In the genomic region with DNA sequence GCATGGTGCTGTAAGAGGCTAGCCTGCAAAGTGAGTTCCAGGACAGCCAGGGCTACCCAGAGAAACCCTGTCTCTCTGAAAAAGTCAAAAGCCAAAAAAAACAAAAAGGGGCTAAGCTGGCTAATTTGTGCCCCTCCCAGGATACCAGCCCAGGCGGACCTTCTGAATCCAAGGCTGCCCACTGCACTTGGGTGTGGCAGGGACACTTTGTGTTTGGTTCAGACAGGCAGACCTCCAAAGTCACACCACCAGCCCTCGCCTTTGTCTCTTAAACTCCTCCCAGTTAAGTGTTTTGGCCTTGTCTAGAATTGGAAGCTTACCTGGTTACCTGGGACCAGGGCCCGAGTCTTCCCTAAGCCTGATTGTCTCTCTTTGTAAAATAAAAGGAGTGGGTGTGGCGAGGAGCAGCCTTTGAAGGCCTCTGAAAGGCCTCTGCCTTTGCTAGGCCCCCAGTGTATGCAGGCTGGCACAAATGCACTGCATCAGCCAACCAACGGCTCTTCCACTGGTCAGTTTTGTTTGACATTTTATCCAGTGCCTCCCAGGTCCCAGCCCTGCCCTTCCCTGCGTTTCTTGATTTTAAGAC, we compare ENCODE assay signal across 15 mouse cellular contexts. TPM values are rescaled to one million over a fixed set of nuclear protein-coding genes. Genes with fewer than 3 reads are reported as not detected.
DNase-seq lines count a peak whose midpoint lies in the region; ATAC-seq and TF ChIP-seq lines count a peak whose summit lies in the region.
"Had no signal": no experiment of that assay in that cellular context is flagged by ENCODE, and none has a peak within 500 bp of the region (broad histone marks: within the 10 kb centered on the region; RNA-seq: fewer than 3 reads in every experiment).

No protein-coding gene starts in this region.

- no peak overlapping the region for H3K9ac ChIP-seq in forebrain, embryonic 13.5 days
- H3K9ac ChIP-seq in forebrain, embryonic 14.5 days (ENCODE audit: low read length), result no peak overlapping the region
- H3K9ac ChIP-seq in liver, adult 2 months (ENCODE audit: low read depth, low read length), result no peak overlapping the region
- H3K9ac ChIP-seq in liver, postnatal 0 days (replicated peaks), result no peak overlapping the region
- H3K9ac ChIP-seq in stomach, embryonic 14.5 days (replicated peaks; ENCODE audit: low read depth, low read length), result no peak overlapping the region
- H3K9ac ChIP-seq: limb, embryonic 13.5 days had no signal

- peaks cover 54% of the 10 kb centered on the region for H3K4me1 ChIP-seq in forebrain, embryonic 13.5 days
- H3K4me1 ChIP-seq in forebrain, embryonic 14.5 days (ENCODE audit: control insufficient read depth, insufficient read depth, low read length), result peaks cover 28% of the 10 kb centered on the region
- H3K4me1 ChIP-seq in liver, adult 2 months (ENCODE audit: control insufficient read depth, insufficient read depth, low read length), result peaks cover 41% of the 10 kb centered on the region
- peaks cover 45% of the 10 kb centered on the region for H3K4me1 ChIP-seq in liver, postnatal 0 days (ENCODE audit: insufficient read depth)
- peaks cover 30% of the 10 kb centered on the region for H3K4me1 ChIP-seq in brown adipose tissue, adult 24 weeks (ENCODE audit: control insufficient read depth, insufficient read depth, insufficient read length, low read length)
- H3K4me1 ChIP-seq in stomach, embryonic 14.5 days (ENCODE audit: control insufficient read depth, insufficient read depth, low read length), result peaks cover 26% of the 10 kb centered on the region

- H3K36me3 ChIP-seq in forebrain, embryonic 13.5 days (ENCODE audit: poor library complexity, severe bottlenecking), result peaks cover 32% of the 10 kb centered on the region
- peaks cover 18% of the 10 kb centered on the region; the same call in 1 of the 2 replicates for H3K36me3 ChIP-seq in forebrain, embryonic 14.5 days (ENCODE audit: control insufficient read depth, insufficient read depth, low read length)
- H3K36me3 ChIP-seq in liver, adult 2 months (ENCODE audit: control insufficient read depth, insufficient read depth, low read length), result peaks cover 3% of the 10 kb centered on the region; the same call in 1 of the 2 replicates
- H3K36me3 ChIP-seq in liver, postnatal 0 days (replicated peaks; ENCODE audit: insufficient read depth, low read length), result peaks cover 32% of the 10 kb centered on the region
- H3K36me3 ChIP-seq in stomach, embryonic 14.5 days (ENCODE audit: control insufficient read depth, insufficient read depth, low read length), result peaks cover 3% of the 10 kb centered on the region; the same call in 1 of the 2 replicates

- no peak for ATAC-seq in forebrain, embryonic 13.5 days
- no peak for ATAC-seq in forebrain, embryonic 14.5 days
- ATAC-seq in liver, postnatal 0 days, result no peak
- no peak for ATAC-seq in stomach, embryonic 14.5 days (ENCODE audit: insufficient number of reproducible peaks, insufficient read depth, low FRiP score, low read depth)
- ATAC-seq in CD4-positive, CD25-positive, alpha-beta regulatory T cell, adult 4 months, result no peak

- H3K79me2 ChIP-seq in liver, adult 2 months (ENCODE audit: control insufficient read depth, insufficient read depth, low read length), result peaks cover 32% of the 10 kb centered on the region

- TF ChIP-seq CTCF in liver, adult 2 months (IDR thresholded peaks at IDR 0.05; ENCODE audit: low read depth, low read length), result no peak
- TF ChIP-seq CTCF in liver, postnatal 0 days (IDR thresholded peaks at IDR 0.05; ENCODE audit: low read depth), result no peak

- DNase-seq in forebrain, embryonic 14.5 days (ENCODE audit: low spot score), result no peak
- no peak for DNase-seq in liver, adult 2 months (ENCODE audit: extremely low read depth, low read depth, low spot score)
- DNase-seq in liver, postnatal 0 days, result no peak
- DNase-seq in right cerebral cortex, postnatal 25 days, result no peak
- DNase-seq: cerebellum, adult 2 months; heart, adult 18-20 months; kidney, adult 2 months; kidney, postnatal 4 days; lung, adult 18-20 months; right cerebral cortex, postnatal 4 days had no signal

- no peak overlapping the region for H3K4me3 ChIP-seq in forebrain, embryonic 13.5 days
- no peak overlapping the region for H3K4me3 ChIP-seq in forebrain, embryonic 14.5 days (ENCODE audit: low read depth, low read length)
- no peak overlapping the region for H3K4me3 ChIP-seq in liver, adult 2 months (ENCODE audit: insufficient read depth, low read depth, low read length)
- H3K4me3 ChIP-seq in liver, postnatal 0 days (ENCODE audit: low read depth, low read length), result no peak overlapping the region
- H3K4me3 ChIP-seq in brown adipose tissue, adult 24 weeks (ENCODE audit: insufficient read depth, low read depth, low read length), result no peak overlapping the region
- no peak overlapping the region for H3K4me3 ChIP-seq in stomach, embryonic 14.5 days (ENCODE audit: low read depth, low read length)
- H3K4me3 ChIP-seq: limb, embryonic 13.5 days had no signal

- WGBS in forebrain, embryonic 13.5 days, result 33% methylated on average over 6 of the region's 6 CpGs
- 38% methylated on average over 6 of the region's 6 CpGs for WGBS in forebrain, embryonic 14.5 days
- WGBS in liver, adult 2 months, result 79% methylated on average over 6 of the region's 6 CpGs
- 85% methylated on average over 6 of the region's 6 CpGs for WGBS in liver, postnatal 0 days (ENCODE audit: insufficient replicate concordance)
- WGBS in stomach, embryonic 14.5 days, result 59% methylated on average over 6 of the region's 6 CpGs

- no peak overlapping the region for H3K4me2 ChIP-seq in forebrain, embryonic 13.5 days
- H3K4me2 ChIP-seq in forebrain, embryonic 14.5 days (ENCODE audit: low read length), result no peak overlapping the region
- H3K4me2 ChIP-seq in liver, postnatal 0 days (ENCODE audit: low read depth, low read length), result no peak overlapping the region
- no peak overlapping the region for H3K4me2 ChIP-seq in stomach, embryonic 14.5 days (replicated peaks; ENCODE audit: low read depth, low read length)
- H3K4me2 ChIP-seq: limb, embryonic 13.5 days had no signal

- 0 out of 2 replicates have a peak overlapping the region, but pooled peaks have one; percentile 35 for H3K27ac ChIP-seq in forebrain, embryonic 13.5 days
- H3K27ac ChIP-seq in forebrain, embryonic 14.5 days (ENCODE audit: low read depth, low read length), result no peak overlapping the region
- peak overlapping the region; percentile 13; the same call in 1 of the 2 replicates for H3K27ac ChIP-seq in liver, adult 2 months (replicated peaks; ENCODE audit: insufficient read depth, low read depth, low read length)
- H3K27ac ChIP-seq in liver, postnatal 0 days (ENCODE audit: low read depth), result no peak overlapping the region
- peak overlapping the region; percentile 16; the same call in 1 of the 2 replicates for H3K27ac ChIP-seq in brown adipose tissue, adult 24 weeks (replicated peaks; ENCODE audit: low read depth, low read length)
- H3K27ac ChIP-seq in stomach, embryonic 14.5 days (ENCODE audit: low read length), result peak overlapping the region; percentile 11; the same call in 1 of the 2 replicates
- H3K27ac ChIP-seq: limb, embryonic 13.5 days had no signal

- no peaks in the 10 kb centered on the region for H3K27me3 ChIP-seq in forebrain, embryonic 13.5 days
- H3K27me3 ChIP-seq in forebrain, embryonic 14.5 days (replicated peaks; ENCODE audit: control insufficient read depth, insufficient read depth, low read length), result no peaks in the 10 kb centered on the region
- H3K27me3 ChIP-seq in liver, adult 2 months (ENCODE audit: control insufficient read depth, insufficient read depth, low read length), result no peaks in the 10 kb centered on the region
- no peaks in the 10 kb centered on the region for H3K27me3 ChIP-seq in liver, postnatal 0 days (ENCODE audit: insufficient read depth, low read length)
- no peaks in the 10 kb centered on the region for H3K27me3 ChIP-seq in stomach, embryonic 14.5 days (ENCODE audit: control insufficient read depth, insufficient read depth, low read length)
- H3K27me3 ChIP-seq: limb, embryonic 13.5 days had no signal

- TF ChIP-seq EP300 in liver, postnatal 0 days (IDR thresholded peaks at IDR 0.05; ENCODE audit: low read depth), result no peak

- H3K9me3 ChIP-seq in forebrain, embryonic 13.5 days (replicated peaks), result no peaks in the 10 kb centered on the region
- no peaks in the 10 kb centered on the region for H3K9me3 ChIP-seq in forebrain, embryonic 14.5 days (replicated peaks; ENCODE audit: control insufficient read depth, low read length)
- no peaks in the 10 kb centered on the region for H3K9me3 ChIP-seq in liver, postnatal 0 days (ENCODE audit: low read length)
- H3K9me3 ChIP-seq in stomach, embryonic 14.5 days (ENCODE audit: control insufficient read depth, low read depth, low read length), result no peaks in the 10 kb centered on the region
- H3K9me3 ChIP-seq: limb, embryonic 13.5 days had no signal

- no peak for TF ChIP-seq POLR2A in liver, adult 2 months (IDR thresholded peaks at IDR 0.05; ENCODE audit: extremely low read depth, insufficient read depth, low read length)

RNA-seq across cellular contexts. Expression of gene Slc6a6, which starts 26.6 kb away (rescaled TPM):
- 68.2 and 73.1 TPM in 2 replicates for polyA plus RNA-seq in forebrain, embryonic 13.5 days (2015; fragmentation: Nextera tagmentation; extraction: Ambion mirVana)
- polyA plus RNA-seq in forebrain, embryonic 14.5 days (2014; fragmentation: Nextera tagmentation; extraction: Ambion mirVana), result 45.6 and 71.7 TPM in 2 replicates
- total RNA-seq in liver, adult 2 months (2014; rRNA removed), result 34.8 and 66.5 TPM in 2 replicates
- 89.0 and 96.5 TPM in 2 replicates for polyA plus RNA-seq in liver, adult 2 months (2012; rRNA removed)
- 31.1 and 34.4 TPM in 2 replicates for polyA plus RNA-seq in liver, postnatal 0 days (2015; fragmentation: Nextera tagmentation; extraction: Ambion mirVana)
- 33.0 and 38.9 TPM in 2 replicates for polyA plus RNA-seq in brown adipose tissue, adult 24 weeks (2012; ENCODE audit: insufficient read depth, insufficient read length, missing spikeins)
- 60.3 and 65.1 TPM in 2 replicates for polyA plus RNA-seq in stomach, embryonic 14.5 days (2014; fragmentation: Nextera tagmentation; extraction: Ambion mirVana)
- polyA plus RNA-seq in CD4-positive, CD25-positive, alpha-beta regulatory T cell, adult 4 months (2017; shearing (Covaris generic)), result 10 to 100 TPM; 43.3 to 45.1 TPM

Comparison
In these comparisons a context has a peak if more than half of its experiments do, and no peak if none do; other contexts are left out.
1. H3K27ac ChIP-seq: peak in forebrain, embryonic 13.5 days (single experiment), liver, adult 2 months (single experiment), brown adipose tissue, adult 24 weeks (single experiment) and stomach, embryonic 14.5 days (single experiment); none in forebrain, embryonic 14.5 days (single experiment) and liver, postnatal 0 days (single experiment).